Mouse (Mus musculus) spleen, embryonic (tissue): ENCODE measurements around the gene Akt2.
"Not testable (repeated sequence)": the region's sequence is repeated elsewhere in the genome, so short reads cannot be mapped to it uniquely, and the experiment has no call there.

Experiments used
- CTCF ChIA-PET: fragments of 350-600 bp; sonication (Branson Sonifier 250); formaldehyde crosslinking; loops from one replicate; lab custom pipeline; 2022; lab: Charles Lee

The Akt2 gene

GRCm38 (mm10) chr7:27610871-27611270 lies 19.5 kb downstream of the Akt2 start:
- CTCF ChIA-PET: no interaction called here

- CTCF ChIA-PET: no interaction called here
Measured at GRCm38 (mm10) chr7:27612940-27613339, 21.6 kb downstream of the Akt2 start.

DNA sequence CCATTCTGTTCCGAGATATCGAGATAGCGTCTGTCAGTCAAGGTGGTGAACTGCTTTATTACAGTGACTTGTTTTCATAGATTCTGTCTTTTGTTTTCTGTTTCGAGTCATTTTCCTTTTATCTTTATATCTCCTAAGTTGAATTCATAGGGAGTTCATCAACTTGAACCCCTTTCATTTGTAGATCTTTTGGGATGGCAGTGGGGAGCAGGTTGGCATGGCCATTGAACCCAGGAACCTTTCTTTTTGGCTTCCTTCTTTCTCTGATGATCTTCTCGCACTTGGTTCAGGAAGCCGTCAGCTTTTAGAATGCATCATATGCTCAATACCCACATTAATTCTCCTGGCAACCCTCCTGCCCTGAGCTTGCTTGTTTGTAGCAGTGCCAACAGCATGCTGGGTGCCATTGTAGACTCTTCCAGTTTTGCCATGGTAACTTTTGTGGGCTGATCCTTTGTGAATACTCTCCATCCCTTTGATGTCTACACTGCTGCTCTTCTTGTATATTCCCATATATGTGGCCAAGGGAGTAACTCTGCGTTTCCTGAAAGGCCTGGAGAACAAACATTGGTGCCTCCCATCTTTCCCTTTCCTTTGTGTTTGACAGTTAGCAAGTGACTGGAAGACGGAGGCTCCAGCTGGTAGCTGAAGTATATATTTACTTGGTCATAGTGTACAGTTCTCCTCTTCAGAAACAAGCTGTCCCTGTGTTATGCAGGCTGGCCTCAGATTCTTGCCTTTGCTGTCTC lies 22.6 kb downstream of the Akt2 start:
- CTCF ChIA-PET: no interaction called here

GRCm38 (mm10) chr7:27621028-27621427 lies 29.7 kb downstream of the Akt2 start:
- CTCF ChIA-PET: no interaction called here

DNA sequence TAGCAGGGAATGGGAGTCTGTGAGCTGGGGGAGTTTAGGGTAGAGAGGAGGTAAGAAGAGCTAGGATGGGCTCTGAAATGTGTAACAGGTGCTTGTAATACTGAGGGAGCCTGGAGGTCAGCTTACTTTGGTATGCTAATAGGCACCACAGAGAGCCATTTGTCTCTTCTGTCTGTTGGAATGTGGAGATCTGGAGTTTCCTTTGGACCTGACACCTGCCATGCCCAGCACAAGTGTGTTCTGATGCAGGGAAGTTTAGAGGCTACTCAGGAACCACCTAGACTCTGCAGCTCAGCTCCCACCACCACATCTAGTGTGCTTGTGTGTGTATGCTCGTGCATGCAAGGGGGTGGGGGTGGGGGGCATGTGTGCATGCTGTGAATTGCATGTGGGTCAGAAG lies 30.9 kb downstream of the Akt2 start:
- CTCF ChIA-PET: interaction anchor here (0.5 kb wide), 1 partner anchor 9 kb away, joined by 4 read pairs; no protein-coding TSS in a partner anchor

DNA sequence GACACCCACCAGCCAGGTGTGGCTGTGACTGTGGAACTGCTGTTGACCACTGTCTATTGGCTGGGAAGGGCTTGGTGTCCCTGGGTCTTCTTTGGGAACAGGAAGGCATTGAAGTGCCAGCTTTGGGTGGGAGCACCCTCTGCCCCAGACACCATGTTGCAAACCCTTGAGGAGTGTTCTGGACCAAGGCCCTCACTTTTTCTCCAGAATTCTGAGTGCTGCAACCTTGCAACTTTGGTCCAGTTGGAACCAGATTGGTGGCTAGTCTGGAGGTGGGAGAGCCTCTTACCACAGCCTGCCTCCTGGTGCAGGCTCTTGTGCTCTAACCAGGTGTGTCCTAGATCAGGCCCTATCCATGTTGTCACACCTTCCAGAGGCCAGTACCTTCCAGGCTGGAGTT lies 33.6 kb downstream of the Akt2 start:
- CTCF ChIA-PET: no interaction called here

- CTCF ChIA-PET: no interaction called here
Measured at GRCm38 (mm10) chr7:27627707-27628106, 36.4 kb downstream of the Akt2 start.

DNA sequence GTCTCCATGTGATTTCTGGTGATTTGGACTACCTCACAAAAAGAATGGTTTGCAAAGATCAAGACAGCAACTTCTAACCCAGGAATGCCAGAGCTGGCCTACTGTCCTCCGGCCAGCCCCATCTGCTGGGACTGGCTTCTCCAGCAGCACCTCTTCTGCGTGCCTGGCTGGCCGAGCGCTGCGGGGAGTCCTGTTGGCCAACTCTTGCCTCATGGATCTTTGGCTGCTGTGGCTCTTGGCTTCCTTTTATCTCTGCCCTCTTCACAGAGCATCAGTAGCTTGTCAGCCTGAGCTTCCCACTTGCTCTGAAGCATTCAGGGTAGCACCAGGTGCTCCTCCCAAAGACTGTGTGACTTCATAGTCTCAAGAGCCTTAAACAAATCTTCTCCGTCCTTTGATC lies 36.8 kb downstream of the Akt2 start:
- CTCF ChIA-PET: no interaction called here

GRCm38 (mm10) chr7:27628816-27629215 lies 37.5 kb downstream of the Akt2 start:
- CTCF ChIA-PET: not testable (repeated sequence)

DNA sequence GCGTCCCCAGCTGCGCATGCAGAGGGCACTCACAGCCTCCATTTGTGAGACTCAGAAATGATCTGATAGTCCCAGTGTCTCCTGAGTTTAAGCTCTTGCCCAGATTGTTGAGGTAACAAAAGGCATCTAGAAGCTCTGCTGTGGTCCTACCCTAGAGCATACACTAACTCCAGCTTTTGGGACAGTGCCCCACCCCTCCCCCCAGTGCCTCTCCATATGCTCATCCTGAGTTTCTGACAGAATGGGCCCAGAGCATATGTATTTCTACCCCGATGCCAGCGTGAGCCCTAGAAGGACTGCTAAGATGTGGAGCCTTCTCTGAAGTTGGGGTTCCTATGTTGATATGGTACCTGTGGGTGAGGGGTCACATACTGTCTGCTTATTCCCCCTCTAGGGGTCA lies 40.1 kb downstream of the Akt2 start:
- CTCF ChIA-PET: interaction anchor here (0.6 to 0.8 kb wide), 2 partner anchors 9 to 298 kb away, joined by 4 to 5 read pairs; no protein-coding TSS in a partner anchor

- CTCF ChIA-PET: interaction anchor here (0.7 kb wide), 1 partner anchor 58 kb away, joined by 8 read pairs; no protein-coding TSS in a partner anchor
Measured at GRCm38 (mm10) chr7:27633166-27633565, 41.8 kb downstream of the Akt2 start.

GRCm38 (mm10) chr7:27634691-27635090 lies 43.3 kb downstream of the Akt2 start:
- CTCF ChIA-PET: no interaction called here

GRCm38 (mm10) chr7:27635094-27635493 lies 43.7 kb downstream of the Akt2 start:
- CTCF ChIA-PET: not testable (repeated sequence)

GRCm38 (mm10) chr7:27644471-27644870 lies 53.1 kb downstream of the Akt2 start:
- CTCF ChIA-PET: interaction anchor here (0.5 to 0.7 kb wide), 2 partner anchors 40 to 229 kb away, joined by 3 to 16 read pairs; no protein-coding TSS in a partner anchor

GRCm38 (mm10) chr7:27646516-27646915 lies 55.2 kb downstream of the Akt2 start:
- CTCF ChIA-PET: no interaction called here

- CTCF ChIA-PET: no interaction called here
Measured at GRCm38 (mm10) chr7:27647281-27648002, 56.1 kb downstream of the Akt2 start.

DNA sequence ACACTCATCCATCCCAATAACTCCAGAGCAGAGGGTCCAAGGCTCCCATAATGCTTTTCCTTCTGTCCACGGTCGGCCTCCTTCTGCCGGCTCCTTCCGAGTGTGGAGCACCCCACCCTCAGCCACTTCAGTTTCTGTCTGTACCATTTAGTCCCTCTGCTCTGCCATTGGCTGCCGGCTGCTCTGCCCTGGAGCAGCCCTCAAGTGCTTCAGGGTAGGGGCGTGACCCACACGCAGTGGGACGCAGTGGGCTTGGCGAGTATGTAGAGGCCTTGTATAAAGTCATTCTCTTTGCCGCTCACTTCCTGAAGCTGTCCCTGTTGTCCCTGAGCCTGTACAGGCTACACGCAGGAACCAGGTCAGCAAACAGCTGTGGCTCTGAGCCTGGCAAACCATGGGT lies 58.4 kb downstream of the Akt2 start:
- CTCF ChIA-PET: no interaction called here

GRCm38 (mm10) chr7:27650949-27651348 lies 59.6 kb downstream of the Akt2 start:
- CTCF ChIA-PET: interaction anchor here (0.6 kb wide), 1 partner anchor 43 kb away, joined by 4 read pairs; no protein-coding TSS in a partner anchor

GRCm38 (mm10) chr7:27653681-27654437 lies 62.5 kb downstream of the Akt2 start, which contains the start of gene Ttc9b:
Gene Ttc9b, plus strand, starts transcription at chr7:27653915.
- CTCF ChIA-PET: interaction anchor here (0.8 kb wide), 1 partner anchor 10 kb away, joined by 4 read pairs; no protein-coding TSS in a partner anchor

DNA sequence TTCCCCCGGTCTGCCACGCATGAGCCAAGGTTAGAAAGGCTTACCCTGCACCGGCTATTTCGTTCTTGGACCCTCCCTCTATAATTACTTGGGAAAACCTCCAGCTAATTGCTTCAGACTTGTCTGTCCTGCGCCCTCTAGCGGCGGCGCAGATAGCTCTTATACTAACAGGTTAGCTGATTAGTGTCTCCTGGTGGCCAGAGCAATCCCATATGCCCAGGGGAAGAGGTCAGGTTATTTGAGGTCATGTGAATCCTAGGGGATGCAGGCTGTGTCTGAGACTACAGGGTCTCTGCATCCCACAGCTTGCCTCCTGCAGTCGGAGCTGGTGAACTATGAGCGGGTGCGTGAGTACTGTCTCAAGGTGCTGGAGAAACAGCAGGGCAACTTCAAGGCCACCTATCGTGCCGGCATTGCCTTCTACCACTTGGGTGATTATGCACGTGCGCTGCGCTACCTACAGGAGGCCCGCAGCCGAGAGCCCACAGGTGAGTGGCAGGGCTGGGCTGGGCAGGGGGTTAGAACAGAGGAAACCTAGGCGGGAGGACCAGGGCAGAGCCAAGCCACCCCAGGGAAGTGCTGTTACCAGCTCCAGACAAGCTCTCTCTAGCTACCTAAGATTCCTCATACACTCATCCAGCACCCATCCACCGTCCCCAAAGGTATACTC lies 63.4 kb downstream of the Akt2 start:
- CTCF ChIA-PET: interaction anchor here (0.8 kb wide), 1 partner anchor 11 kb away, joined by 4 read pairs; no protein-coding TSS in a partner anchor

GRCm38 (mm10) chr7:27655545-27655944 lies 64.2 kb downstream of the Akt2 start:
- CTCF ChIA-PET: no interaction called here
